In genomic region chr10:59798371-59798770, GRCm38 (mm10) we compare ENCODE assay signal across 20 mouse cellular contexts.
DNase-seq lines count a peak whose midpoint lies in the region; ATAC-seq and TF ChIP-seq lines count a peak whose summit lies in the region.
"Had no signal": no experiment of that assay in that cellular context is flagged by ENCODE, and none has a peak within 500 bp of the region (broad histone marks: within the 10 kb centered on the region; RNA-seq: fewer than 3 reads in every experiment).

No protein-coding gene starts in this region.

- TF ChIP-seq CTCF in midbrain, postnatal 0 days (IDR thresholded peaks at IDR 0.05) = no peak

- 60% methylated on average over 3 of the region's 3 CpGs for WGBS in kidney, embryonic 15.5 days
- 79% methylated on average over 3 of the region's 3 CpGs for WGBS in midbrain, embryonic 10.5 days
- WGBS in midbrain, postnatal 0 days = 40% methylated on average over 3 of the region's 3 CpGs

- H3K9me3 ChIP-seq in kidney, embryonic 15.5 days (replicated peaks) = no peaks in the 10 kb centered on the region
- H3K9me3 ChIP-seq in midbrain, embryonic 10.5 days (replicated peaks) = no peaks in the 10 kb centered on the region
- H3K9me3 ChIP-seq in midbrain, postnatal 0 days (ENCODE audit: low read length) = no peaks in the 10 kb centered on the region
- H3K9me3 ChIP-seq: embryonic facial prominence, embryonic 12.5 days; forebrain, embryonic 12.5 days had no signal

- H3K27ac ChIP-seq in kidney, embryonic 15.5 days = no peak overlapping the region
- H3K27ac ChIP-seq in midbrain, embryonic 10.5 days (replicated peaks) = 0 out of 2 replicates have a peak overlapping the region, but pooled peaks have one; percentile 20
- no peak overlapping the region for H3K27ac ChIP-seq in midbrain, postnatal 0 days (ENCODE audit: low read depth, low read length)
- H3K27ac ChIP-seq: embryonic facial prominence, embryonic 12.5 days; forebrain, embryonic 12.5 days; heart, adult 2 months; heart, embryonic 15.5 days had no signal

- ATAC-seq in kidney, embryonic 15.5 days (replicated peaks; ENCODE audit: low FRiP score) = no peak
- ATAC-seq in midbrain, postnatal 0 days (ENCODE audit: low FRiP score) = no peak
- ATAC-seq: activated CD4-positive, CD25-positive, alpha-beta regulatory T cell, adult 4 months; forebrain, postnatal 0 days; Patski had no signal

- H3K4me1 ChIP-seq in kidney, embryonic 15.5 days = peaks cover 31% of the 10 kb centered on the region
- H3K4me1 ChIP-seq in midbrain, embryonic 10.5 days = peaks cover 30% of the 10 kb centered on the region
- H3K4me1 ChIP-seq in midbrain, postnatal 0 days (ENCODE audit: insufficient read depth, low read length) = no peaks in the 10 kb centered on the region; the same call in 1 of the 2 replicates

- DNase-seq in kidney, adult 11 months = peak; percentile 21
- no peak for DNase-seq in kidney, adult 18-20 months
- peak; percentile 19 for DNase-seq in kidney, postnatal 14 days
- no peak for DNase-seq in midbrain, embryonic 10.5 days (ENCODE audit: low spot score)
- no peak for DNase-seq in midbrain, postnatal 0 days (ENCODE audit: low spot score)
- DNase-seq: adrenal gland, postnatal 14 days; cerebellum, adult 11-12 months; cerebellum, adult 9-10 months; cerebellum, postnatal 25 days; forebrain, postnatal 0 days; gastrocnemius, postnatal 14 days; heart, adult 2 months; heart, postnatal 14 days had no signal

- no peak overlapping the region for H3K9ac ChIP-seq in kidney, embryonic 15.5 days
- no peak overlapping the region for H3K9ac ChIP-seq in midbrain, postnatal 0 days (replicated peaks; ENCODE audit: low read length, poor library complexity, severe bottlenecking)
- H3K9ac ChIP-seq: embryonic facial prominence, embryonic 12.5 days; forebrain, embryonic 12.5 days; forebrain, postnatal 0 days; heart, embryonic 15.5 days had no signal

- peaks cover 12% of the 10 kb centered on the region; the same call in 1 of the 2 replicates for H3K36me3 ChIP-seq in kidney, embryonic 15.5 days
- 0 out of 2 replicates have a peak, but pooled peaks cover 5% of the 10 kb centered on the region for H3K36me3 ChIP-seq in midbrain, embryonic 10.5 days
- no peaks in the 10 kb centered on the region for H3K36me3 ChIP-seq in midbrain, postnatal 0 days (ENCODE audit: insufficient read depth, low read length)

- no peak overlapping the region for H3K4me2 ChIP-seq in kidney, embryonic 15.5 days
- H3K4me2 ChIP-seq in midbrain, postnatal 0 days (ENCODE audit: low read depth, low read length, poor library complexity, severe bottlenecking) = no peak overlapping the region
- H3K4me2 ChIP-seq: embryonic facial prominence, embryonic 12.5 days; forebrain, embryonic 12.5 days; heart, embryonic 15.5 days had no signal

- H3K4me3 ChIP-seq in kidney, embryonic 15.5 days (replicated peaks) = no peak overlapping the region
- no peak overlapping the region for H3K4me3 ChIP-seq in midbrain, embryonic 10.5 days
- no peak overlapping the region for H3K4me3 ChIP-seq in midbrain, postnatal 0 days (ENCODE audit: low read depth, low read length)
- H3K4me3 ChIP-seq: embryonic facial prominence, embryonic 12.5 days; forebrain, embryonic 12.5 days; heart, adult 2 months; heart, embryonic 15.5 days had no signal

- H3K27me3 ChIP-seq in kidney, embryonic 15.5 days = no peaks in the 10 kb centered on the region
- no peaks in the 10 kb centered on the region for H3K27me3 ChIP-seq in midbrain, embryonic 10.5 days (ENCODE audit: low read depth, poor library complexity, severe bottlenecking)
- no peaks in the 10 kb centered on the region for H3K27me3 ChIP-seq in midbrain, postnatal 0 days (ENCODE audit: insufficient read depth, low read length)
- H3K27me3 ChIP-seq: CH12.LX; embryonic facial prominence, embryonic 12.5 days; forebrain, embryonic 12.5 days; heart, embryonic 15.5 days; Patski had no signal

Comparison
In these comparisons a context has a peak if more than half of its experiments do, and no peak if none do; other contexts are left out.
1. DNase-seq: peak in kidney, adult 11 months (single experiment) and kidney, postnatal 14 days (single experiment); none in kidney, adult 18-20 months (single experiment), midbrain, embryonic 10.5 days (single experiment) and midbrain, postnatal 0 days (single experiment).